Mouse (Mus musculus): ENCODE results near the gene Ifng.
"Not testable (repeated sequence)": the region's sequence is repeated elsewhere in the genome, so short reads cannot be mapped to it uniquely, and the experiment has no call there.

Gene Ifng

GRCm38 (mm10) chr10:118440742-118441240 is at the start of gene Ifng:
Ifng (plus strand) TSS chr10:118441046.
- DNase-seq (ENCODE audit: low read depth), result peak; percentile 81

GRCm38 (mm10) chr10:118399917-118400316 is 40.9 kb upstream of the Ifng start:
- no peak for DNase-seq (ENCODE audit: low read depth)

- peak; percentile 50 for DNase-seq (ENCODE audit: low read depth)
Measured at GRCm38 (mm10) chr10:118406463-118407221, 34.2 kb upstream of the Ifng start.

DNA sequence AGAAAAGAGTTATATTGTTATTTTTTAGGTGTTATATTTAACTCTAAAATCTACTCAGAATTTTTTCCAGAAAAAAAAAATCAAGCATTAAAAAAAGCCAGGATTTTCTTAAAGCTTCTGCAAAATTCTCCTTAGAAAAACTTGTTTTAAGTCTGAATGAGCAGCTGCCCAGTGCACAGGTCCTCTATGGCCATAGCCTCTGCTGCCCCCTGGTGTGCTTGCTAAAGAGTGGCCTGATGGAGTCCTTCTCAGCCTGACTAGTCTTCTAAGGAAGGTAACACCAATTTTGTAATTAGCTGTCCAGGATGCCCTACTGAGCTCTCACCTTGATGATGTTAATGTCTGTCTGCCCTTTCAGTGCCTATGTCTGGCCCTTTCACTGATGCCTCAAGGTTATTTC is 29.5 kb upstream of the Ifng start:
- DNase-seq (ENCODE audit: low read depth), result peak; percentile 45

- DNase-seq (ENCODE audit: low read depth), result peak; percentile 33
Measured at GRCm38 (mm10) chr10:118412774-118413173, 28.1 kb upstream of the Ifng start.

GRCm38 (mm10) chr10:118419000-118419425 is 21.8 kb upstream of the Ifng start:
- DNase-seq (ENCODE audit: low read depth), result peak; percentile 95

DNA sequence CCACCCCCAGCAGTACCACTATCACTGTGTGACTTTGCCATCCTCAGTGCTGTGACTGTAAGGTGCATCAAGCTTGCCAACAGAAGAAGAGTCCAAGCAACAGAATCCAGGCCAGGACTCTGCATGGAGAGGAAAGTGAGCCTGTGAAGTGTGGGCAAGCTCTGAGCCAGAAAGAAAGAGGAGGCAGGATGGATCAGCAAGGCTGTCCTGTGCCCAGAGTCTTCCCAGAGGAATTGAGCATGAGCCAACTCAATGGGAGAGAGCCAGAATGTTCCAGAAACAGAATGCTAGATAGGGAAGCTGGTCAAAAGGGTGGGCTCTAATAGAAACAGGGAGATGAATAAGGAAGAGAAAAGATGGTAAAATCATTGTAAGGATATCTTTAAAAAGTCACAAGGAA is 19.9 kb upstream of the Ifng start:
- no peak for DNase-seq (ENCODE audit: low read depth)

DNA sequence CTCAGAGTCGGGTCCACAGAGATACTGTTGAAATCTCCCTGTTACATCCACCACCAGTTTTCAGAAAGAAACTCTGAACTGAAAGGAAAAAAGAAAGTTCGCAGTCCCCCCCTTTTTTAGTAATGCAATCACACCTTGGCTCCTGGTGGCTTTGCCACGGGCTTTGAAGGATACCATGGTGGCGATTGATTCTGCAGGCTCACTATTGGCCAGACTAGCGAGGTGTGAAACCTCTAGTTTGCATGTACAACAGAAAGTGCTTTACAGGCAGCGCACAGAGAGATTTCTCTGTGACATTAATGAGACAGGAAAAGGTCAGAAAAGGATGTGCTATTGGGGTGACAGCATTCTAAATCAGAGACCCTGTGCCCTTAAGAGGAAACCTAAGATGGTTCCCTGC is 5.3 kb upstream of the Ifng start:
- peak; percentile 42 for DNase-seq (ENCODE audit: low read depth)

- peak; percentile 81 for DNase-seq (ENCODE audit: low read depth)
Measured at GRCm38 (mm10) chr10:118441898-118442297, 1.1 kb downstream of the Ifng start.

DNA sequence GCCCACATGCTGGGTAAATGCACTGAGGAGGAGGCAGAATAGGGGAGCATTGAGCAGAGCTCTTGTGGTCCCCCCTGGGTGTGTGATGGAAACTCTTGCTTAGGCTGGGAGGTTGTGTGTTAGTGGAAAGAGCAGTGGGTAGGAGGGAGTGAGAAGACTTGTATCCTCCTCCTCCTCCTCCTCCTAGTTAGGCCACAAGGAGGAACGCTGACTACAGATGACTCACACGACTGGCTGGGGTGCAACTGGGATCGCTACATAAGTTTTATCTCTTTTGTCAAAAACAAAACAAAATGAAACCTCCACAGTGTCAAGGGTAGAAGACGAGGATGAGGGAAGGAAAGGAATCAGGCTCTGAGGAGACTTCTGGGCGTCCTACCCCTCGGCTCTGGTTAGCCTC is 2.2 kb downstream of the Ifng start:
- DNase-seq (ENCODE audit: low read depth), result peak; percentile 45

DNA sequence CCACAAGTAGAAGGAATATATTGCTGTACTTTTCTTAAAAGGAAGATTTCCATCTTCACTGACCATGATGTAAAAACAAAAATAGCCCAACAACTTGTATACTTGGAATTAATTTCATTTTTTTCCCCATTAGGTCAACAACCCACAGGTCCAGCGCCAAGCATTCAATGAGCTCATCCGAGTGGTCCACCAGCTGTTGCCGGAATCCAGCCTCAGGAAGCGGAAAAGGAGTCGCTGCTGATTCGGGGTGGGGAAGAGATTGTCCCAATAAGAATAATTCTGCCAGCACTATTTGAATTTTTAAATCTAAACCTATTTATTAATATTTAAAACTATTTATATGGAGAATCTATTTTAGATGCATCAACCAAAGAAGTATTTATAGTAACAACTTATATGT is 4.2 kb downstream of the Ifng start:
- DNase-seq (ENCODE audit: low read depth), result no peak

- DNase-seq (ENCODE audit: low read depth), result no peak
Measured at GRCm38 (mm10) chr10:118445502-118445901, 4.7 kb downstream of the Ifng start.

GRCm38 (mm10) chr10:118445978-118446377 is 5.1 kb downstream of the Ifng start:
- no peak for DNase-seq (ENCODE audit: low read depth)

DNA sequence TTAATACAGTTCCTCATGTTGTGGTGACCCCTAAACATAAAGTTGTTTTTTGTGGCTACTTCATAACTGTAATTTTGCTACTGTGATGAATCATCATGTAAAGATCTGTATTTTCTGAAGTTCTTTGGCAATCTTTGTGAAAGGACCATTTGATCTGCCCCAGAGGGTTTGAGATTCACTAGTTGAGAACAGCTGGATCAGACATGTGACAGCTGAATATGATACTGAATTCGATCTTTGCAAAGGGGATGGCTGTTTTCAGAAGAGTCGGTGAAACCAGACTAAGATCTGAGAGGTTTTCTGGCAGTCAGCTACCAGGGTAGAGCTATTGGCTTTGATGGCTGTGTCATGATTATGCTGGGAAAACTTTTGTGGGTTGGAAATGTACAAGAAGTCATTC is 10.9 kb downstream of the Ifng start:
- DNase-seq (ENCODE audit: low read depth), result no peak

DNA sequence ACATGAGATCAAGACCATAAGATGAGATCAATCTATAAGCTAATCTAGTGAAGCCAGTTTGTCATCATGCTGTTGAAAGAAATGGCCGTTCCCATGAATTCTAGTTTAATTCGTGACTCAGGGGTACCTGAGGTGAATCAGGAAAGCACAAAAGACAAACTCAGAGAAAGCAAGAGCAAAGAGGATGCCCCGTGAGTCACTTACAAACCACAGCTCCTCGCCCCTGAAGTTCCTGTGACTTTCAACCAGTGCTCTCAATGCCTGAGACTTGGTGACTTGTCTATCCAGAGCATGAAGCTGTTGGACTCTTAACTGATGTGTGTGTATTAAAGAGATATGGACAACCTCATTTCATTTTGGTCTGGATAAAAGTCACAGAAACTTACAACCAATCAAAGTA is 17.9 kb downstream of the Ifng start:
- DNase-seq (ENCODE audit: low read depth), result peak; percentile 74

- peak; percentile 85 for DNase-seq (ENCODE audit: low read depth)
Measured at GRCm38 (mm10) chr10:118461126-118461767, 20.4 kb downstream of the Ifng start.

DNA sequence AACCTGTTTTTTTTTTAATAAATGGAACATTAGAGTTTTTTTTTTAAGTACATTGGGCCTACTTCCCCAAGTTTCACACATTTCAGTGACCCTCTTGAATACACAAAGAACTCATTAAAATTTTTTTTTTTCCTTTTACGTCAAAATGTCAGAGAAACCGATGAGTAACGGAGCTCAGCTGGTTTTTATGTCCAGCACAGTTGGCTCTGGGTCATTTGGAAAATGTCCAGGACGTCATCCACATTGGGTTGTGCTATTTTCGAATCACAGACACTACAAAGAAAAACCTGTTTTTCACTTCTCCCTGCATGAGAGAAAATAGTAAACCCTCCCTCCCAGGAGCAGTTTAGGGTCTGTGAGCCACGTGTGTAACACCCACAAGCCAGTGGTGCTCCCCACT is 25.6 kb downstream of the Ifng start:
- no peak for DNase-seq (ENCODE audit: low read depth)

DNA sequence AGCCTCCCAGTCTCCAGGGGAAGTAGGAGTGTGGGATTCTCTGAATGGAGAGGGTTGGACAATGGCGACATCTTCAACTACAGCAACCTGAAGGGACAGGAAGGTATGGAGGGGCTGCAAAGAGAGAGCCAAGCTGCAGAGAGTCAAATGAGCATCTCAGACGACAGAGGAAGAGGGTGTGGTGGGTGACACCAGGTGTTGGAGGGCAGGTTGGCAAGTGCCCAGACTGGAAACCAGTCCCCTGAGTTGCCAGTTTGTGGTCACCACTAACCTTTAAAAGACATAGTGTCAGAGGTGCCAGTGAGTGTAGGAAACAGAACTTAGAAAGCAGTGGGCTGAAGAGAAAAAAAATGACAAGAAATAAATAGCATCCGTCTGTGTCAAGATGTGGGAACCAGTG is 28.2 kb downstream of the Ifng start:
- peak; percentile 79 for DNase-seq (ENCODE audit: low read depth)

- peak; percentile 79 for DNase-seq (ENCODE audit: low read depth)
Measured at GRCm38 (mm10) chr10:118470296-118470957, 29.6 kb downstream of the Ifng start.

GRCm38 (mm10) chr10:118472846-118473245 is 32.0 kb downstream of the Ifng start:
- DNase-seq (ENCODE audit: low read depth), result not testable (repeated sequence)

GRCm38 (mm10) chr10:118476696-118477095 is 35.9 kb downstream of the Ifng start:
- DNase-seq (ENCODE audit: low read depth), result peak; percentile 41

DNA sequence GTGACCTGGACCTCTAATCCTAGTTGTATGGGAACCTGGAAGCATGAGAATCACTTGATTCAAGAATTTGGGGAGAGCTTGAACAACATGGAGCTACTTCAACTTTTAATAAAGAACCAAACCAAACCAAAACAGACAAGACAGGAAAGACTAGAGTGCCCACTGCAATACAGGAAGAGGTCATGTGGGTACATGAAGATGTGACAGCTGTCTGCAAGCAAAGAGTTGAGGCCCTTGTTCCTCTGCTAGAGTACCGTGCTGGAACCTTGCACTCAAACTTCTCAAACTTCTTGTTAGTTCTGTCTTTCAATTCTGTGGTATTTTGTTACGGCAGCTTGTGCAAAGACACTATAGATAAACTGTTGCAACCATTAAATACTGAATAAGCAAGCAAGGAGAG is 36.5 kb downstream of the Ifng start:
- DNase-seq (ENCODE audit: low read depth), result peak; percentile 68

DNA sequence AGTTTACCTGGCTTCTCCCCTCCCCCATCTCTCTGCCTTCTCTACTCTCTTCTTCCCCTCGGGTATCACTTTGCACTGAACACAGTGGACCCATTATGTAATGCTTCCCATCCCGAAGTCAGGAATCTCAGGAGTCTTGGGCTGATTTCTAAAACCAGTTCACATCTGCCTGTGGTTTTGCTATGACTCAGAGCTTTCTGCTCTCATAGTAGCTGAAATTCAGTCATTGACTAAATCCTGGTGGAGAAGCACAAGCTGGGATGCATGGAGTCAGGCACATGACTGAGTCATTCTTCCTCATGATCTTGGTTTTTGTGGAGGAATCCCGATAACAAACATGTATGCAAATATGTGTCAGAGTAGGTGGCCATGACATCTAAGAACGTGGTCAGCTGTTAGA is 38.4 kb downstream of the Ifng start:
- no peak for DNase-seq (ENCODE audit: low read depth)
